ENCODE assay signal across 8 mouse cellular contexts in genomic region chr3:27616421-27617236, GRCm38 (mm10).
A peak's percentile ranks its signal among the peaks of the same experiment; 100 is the strongest.
DNase-seq lines count a peak whose midpoint lies in the region; ATAC-seq and TF ChIP-seq lines count a peak whose summit lies in the region.

No protein-coding gene starts in this region.

- WGBS in lung, postnatal 0 days, result 10% methylated on average over 19 of the region's 19 CpGs
- 80% methylated on average over 19 of the region's 19 CpGs for WGBS in forebrain, embryonic 14.5 days

- no peak overlapping the region for H3K4me3 ChIP-seq in brown adipose tissue, adult 24 weeks (ENCODE audit: insufficient read depth, low read depth, low read length)
- no peak overlapping the region for H3K4me3 ChIP-seq in lung, postnatal 0 days (ENCODE audit: low read depth, low read length)
- no peak overlapping the region for H3K4me3 ChIP-seq in forebrain, embryonic 14.5 days (ENCODE audit: low read depth, low read length)

- no peak overlapping the region for H3K9ac ChIP-seq in lung, postnatal 0 days (replicated peaks; ENCODE audit: low read depth)
- no peak overlapping the region for H3K9ac ChIP-seq in forebrain, embryonic 14.5 days (ENCODE audit: low read length)

- H3K9me3 ChIP-seq in lung, postnatal 0 days (ENCODE audit: low read length), result no peaks in the 10 kb centered on the region
- no peaks in the 10 kb centered on the region for H3K9me3 ChIP-seq in forebrain, embryonic 14.5 days (replicated peaks; ENCODE audit: control insufficient read depth, low read length)

- peak; percentile 83 for TF ChIP-seq EP300 in lung, postnatal 0 days (IDR thresholded peaks at IDR 0.05)

- H3K27ac ChIP-seq in brown adipose tissue, adult 24 weeks (replicated peaks; ENCODE audit: low read depth, low read length), result peak overlapping the region; percentile 24; the same call in 1 of the 2 replicates
- peak overlapping the region; percentile 43 for H3K27ac ChIP-seq in lung, postnatal 0 days (ENCODE audit: low read length)
- no peak overlapping the region for H3K27ac ChIP-seq in forebrain, embryonic 14.5 days (ENCODE audit: low read depth, low read length)

- DNase-seq in adrenal gland, adult 2 months, result peak; percentile 86
- peak; percentile 54 for DNase-seq in gonadal fat pad, adult 2 months (ENCODE audit: low read depth)
- DNase-seq in kidney, adult 18-20 months, result peak; percentile 85
- DNase-seq in lung, postnatal 0 days (ENCODE audit: low spot score), result peak; percentile 86
- DNase-seq in frontal cortex, postnatal 10 days (ENCODE audit: low spot score in 2 of 2), result no peak
- no peak for DNase-seq in forebrain, embryonic 14.5 days (ENCODE audit: low spot score)
- DNase-seq in thymus, postnatal 4 days, result no peak

- H3K36me3 ChIP-seq in lung, postnatal 0 days (ENCODE audit: insufficient read depth, low read length), result no peaks in the 10 kb centered on the region
- no peaks in the 10 kb centered on the region for H3K36me3 ChIP-seq in forebrain, embryonic 14.5 days (ENCODE audit: control insufficient read depth, insufficient read depth, low read length)

- no peaks in the 10 kb centered on the region for H3K27me3 ChIP-seq in lung, postnatal 0 days (replicated peaks; ENCODE audit: insufficient read depth, low read length)
- no peaks in the 10 kb centered on the region for H3K27me3 ChIP-seq in forebrain, embryonic 14.5 days (replicated peaks; ENCODE audit: control insufficient read depth, insufficient read depth, low read length)

- peaks cover 12% of the 10 kb centered on the region for H3K4me1 ChIP-seq in brown adipose tissue, adult 24 weeks (ENCODE audit: control insufficient read depth, insufficient read depth, insufficient read length, low read length)
- peaks cover 33% of the 10 kb centered on the region for H3K4me1 ChIP-seq in lung, postnatal 0 days (ENCODE audit: insufficient read depth, low read depth, low read length)
- H3K4me1 ChIP-seq in forebrain, embryonic 14.5 days (ENCODE audit: control insufficient read depth, insufficient read depth, low read length), result no peaks in the 10 kb centered on the region

- ATAC-seq in lung, postnatal 0 days, result peak; percentile 72
- ATAC-seq in forebrain, embryonic 14.5 days, result no peak

- H3K4me2 ChIP-seq in lung, postnatal 0 days (replicated peaks; ENCODE audit: low read depth, low read length), result peak overlapping the region; percentile 8
- H3K4me2 ChIP-seq in forebrain, embryonic 14.5 days (ENCODE audit: low read length), result no peak overlapping the region

- TF ChIP-seq CTCF in lung, postnatal 0 days (IDR thresholded peaks at IDR 0.05), result no peak

Comparison
In these comparisons a context has a peak if more than half of its experiments do, and no peak if none do; other contexts are left out.
1. DNase-seq: peak in adrenal gland, adult 2 months (single experiment), gonadal fat pad, adult 2 months (single experiment), kidney, adult 18-20 months (single experiment) and lung, postnatal 0 days (single experiment); none in frontal cortex, postnatal 10 days (0 of 2), forebrain, embryonic 14.5 days (single experiment) and thymus, postnatal 4 days (single experiment).